Mouse (Mus musculus) cerebellum, postnatal 4 days (tissue): ENCODE data around the gene Fmnl1.
A peak's percentile ranks its signal among the peaks of the same experiment; 100 is the strongest.

Experiments used
- DNase-seq, 2 experiments: peaks; one replicate each; pipeline ENCODE4 v3.0.0; 2022; ENCODE audit warnings: low spot score in 2 of 2, mixed read lengths in 1 of 2

The Fmnl1 gene

DNA sequence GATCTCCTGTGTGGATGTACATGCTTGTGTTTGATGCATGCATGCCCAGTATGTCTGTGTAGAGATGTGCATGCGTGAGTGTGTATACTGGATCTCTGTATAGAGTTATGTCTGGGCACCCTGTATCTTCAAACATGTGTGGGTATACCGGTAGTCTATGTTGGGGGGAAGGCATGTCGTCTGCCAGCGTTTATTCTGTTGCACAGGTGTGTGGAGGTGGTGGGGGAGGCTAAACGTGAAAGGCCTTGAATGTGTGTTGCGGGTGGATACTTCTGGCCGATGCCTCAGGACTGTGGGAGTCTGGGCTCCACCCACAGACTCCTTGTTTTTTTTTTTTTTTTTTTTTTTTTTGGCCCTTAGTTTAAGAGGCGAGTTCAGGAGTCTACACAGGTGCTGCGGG lies 10.4 kb downstream of the Fmnl1 start:
- DNase-seq, result no peak

DNA sequence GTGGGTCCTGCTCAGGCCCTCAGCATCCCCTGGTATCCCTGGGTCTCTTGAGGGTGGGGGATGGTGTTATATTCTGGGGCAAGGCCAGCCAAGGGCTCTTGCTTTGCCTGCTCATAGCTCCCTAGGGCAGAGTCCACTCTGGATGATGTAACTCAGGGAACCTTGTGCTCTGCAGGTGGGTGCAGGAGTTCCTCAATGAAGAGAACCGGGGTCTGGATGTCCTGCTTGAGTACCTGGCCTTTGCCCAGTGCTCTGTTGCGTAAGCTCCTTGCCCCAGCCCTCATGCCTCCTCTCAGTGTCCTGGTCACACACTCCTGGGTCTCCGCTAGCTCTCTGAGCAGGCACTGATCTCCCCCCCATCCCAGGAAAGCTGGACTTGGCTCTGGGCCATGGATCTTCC lies 11.0 kb downstream of the Fmnl1 start:
- no peak for DNase-seq

DNA sequence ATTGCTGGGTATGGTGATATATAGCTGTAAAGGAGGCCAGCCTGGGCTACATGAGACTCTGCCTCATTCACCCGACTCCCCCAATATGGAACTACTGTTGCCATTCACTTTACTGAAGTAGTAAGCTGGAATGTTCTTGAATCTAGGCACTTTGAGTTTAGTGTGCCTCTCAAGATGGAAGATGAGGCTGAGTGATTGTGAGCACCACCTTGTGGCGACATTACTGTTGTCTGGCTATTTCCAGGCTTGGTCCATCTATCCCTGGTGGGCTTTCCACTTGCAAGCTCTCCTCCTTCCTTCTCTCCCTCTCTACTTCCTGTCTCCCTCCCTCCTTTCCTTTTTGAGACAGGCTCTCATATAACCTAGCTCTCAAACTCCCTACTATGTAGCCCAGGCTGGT lies 14.0 kb downstream of the Fmnl1 start:
- peak in 1 of 2 experiments; percentile 61 for DNase-seq

DNA sequence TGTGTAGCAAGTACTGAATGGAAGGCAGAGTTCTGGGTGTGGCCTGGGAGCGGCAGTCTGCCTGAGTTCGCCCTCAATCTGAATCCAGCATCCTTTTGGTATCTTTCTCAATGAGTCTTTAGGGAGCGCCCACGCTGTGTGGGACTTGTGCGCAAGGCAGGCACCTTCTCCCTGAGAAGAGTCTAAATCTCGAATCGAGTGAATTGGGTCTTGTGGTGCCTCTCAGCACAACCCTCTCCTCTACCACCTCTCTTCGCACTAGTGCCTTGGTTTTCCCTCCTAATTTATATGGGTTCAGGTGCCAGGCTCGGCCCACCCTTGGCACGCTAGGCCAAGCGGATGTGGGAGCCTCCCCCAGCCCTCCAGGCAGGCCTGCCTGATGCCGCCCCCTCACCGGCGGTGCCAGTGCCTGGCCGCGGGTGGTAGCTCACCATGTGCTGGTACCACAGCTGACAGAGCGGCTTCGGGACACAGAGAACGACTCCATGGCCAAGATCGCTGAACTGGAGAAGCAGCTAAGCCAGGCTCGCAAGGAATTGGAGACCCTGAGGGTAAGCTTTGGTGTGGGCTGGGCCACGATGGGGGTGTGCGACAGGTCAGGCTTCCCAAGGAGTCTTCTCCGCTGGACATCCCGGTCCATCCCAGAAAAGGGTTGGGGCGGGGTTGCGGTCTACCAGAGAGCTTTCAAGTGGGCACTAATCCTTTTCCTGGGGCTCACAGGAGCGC lies 21.5 kb downstream of the Fmnl1 start:
- DNase-seq, result no peak

DNA sequence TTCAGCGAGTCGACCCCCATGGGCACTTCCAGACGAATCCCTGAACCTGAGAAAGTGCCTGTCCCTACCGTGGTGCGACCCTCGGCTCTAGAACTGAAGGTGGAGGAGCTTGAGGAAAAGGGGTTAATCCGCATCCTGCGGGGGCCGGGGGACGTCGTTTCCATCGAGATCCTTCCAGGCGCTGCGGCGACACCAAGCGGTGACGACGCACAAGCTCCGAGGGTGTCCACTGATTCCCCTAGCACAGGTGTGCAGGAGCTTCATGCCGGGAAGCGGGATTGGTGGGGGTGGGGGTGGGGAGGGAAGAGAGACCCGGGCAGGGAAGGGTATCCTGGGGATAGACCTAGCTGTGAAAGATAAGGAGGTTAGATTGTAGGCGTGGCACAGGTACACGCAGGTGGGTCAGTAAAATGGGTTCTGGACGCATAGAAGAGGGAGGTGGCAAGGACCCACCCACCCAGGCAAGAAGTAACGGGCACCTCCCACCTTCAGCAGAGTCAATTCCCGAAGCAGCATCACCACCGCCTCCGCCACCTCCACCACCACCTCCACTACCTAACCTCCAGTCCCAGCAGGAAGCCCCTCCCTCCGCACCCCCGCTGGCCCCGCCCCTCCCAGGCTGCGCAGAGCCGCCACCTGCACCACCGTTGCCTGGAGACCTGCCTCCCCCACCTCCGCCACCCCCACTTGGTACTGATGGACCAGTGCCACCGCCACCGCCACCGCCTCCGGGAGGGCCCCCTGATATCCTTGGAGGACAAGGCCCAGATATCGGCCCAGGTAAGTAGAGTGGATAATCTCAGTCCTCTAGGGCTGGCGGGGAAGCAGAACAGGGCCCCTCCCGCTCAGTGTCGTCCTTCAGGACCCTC lies 22.3 kb downstream of the Fmnl1 start:
- peak in 1 of 2 experiments; percentile 51 for DNase-seq

DNA sequence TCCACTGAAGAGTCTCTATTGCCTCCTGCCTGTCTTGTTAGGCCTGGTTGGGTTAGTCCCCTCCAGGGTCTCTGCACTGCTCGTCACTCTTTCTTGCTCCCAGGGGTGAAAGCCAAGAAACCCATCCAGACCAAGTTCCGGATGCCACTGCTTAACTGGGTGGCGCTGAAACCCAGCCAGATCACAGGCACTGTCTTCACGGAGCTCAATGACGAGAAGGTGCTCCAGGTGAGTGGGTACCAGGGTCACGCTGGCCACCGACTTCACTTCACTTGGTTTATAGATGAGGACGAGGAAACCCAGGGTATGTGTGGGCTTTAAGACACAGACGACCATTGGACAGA lies 22.9 kb downstream of the Fmnl1 start:
- no peak for DNase-seq

DNA sequence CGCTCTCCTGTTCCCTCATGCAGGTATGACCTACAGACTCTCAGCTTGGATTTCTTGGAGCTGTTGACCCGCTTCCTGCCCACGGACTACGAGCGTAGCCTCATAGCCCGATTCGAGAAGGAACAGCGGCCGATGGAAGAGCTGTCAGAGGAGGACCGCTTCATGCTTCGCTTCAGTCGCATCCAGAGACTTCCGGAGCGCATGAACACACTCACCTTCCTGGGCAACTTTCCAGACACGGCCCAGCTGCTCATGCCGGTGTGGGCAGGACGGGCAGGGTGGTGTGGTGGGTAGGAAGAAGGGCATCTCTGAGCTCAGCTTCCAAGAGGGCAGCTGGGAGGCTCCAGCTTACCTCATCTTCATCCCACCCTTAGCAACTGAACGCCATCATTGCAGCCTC lies 24.3 kb downstream of the Fmnl1 start:
- no peak for DNase-seq

DNA sequence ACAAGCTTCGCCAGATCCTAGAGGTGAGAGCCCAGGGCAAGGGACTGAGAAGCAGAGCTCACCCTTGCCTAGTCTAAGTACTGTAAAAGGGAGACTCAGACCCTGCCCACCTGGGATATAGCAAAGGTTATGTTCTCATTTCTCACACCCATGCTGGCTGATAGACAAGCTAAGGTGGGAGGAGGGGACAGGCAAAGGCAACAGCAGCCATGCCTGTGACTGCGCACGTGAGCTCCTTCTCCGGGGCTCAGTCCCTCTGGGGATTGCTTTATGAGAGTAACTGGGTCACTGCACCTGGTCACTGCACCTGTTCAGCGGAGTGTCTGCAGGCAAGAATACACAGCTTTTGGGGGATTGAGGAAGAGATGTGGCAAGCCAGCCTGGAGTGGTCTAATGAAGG lies 24.7 kb downstream of the Fmnl1 start:
- no peak for DNase-seq

DNA sequence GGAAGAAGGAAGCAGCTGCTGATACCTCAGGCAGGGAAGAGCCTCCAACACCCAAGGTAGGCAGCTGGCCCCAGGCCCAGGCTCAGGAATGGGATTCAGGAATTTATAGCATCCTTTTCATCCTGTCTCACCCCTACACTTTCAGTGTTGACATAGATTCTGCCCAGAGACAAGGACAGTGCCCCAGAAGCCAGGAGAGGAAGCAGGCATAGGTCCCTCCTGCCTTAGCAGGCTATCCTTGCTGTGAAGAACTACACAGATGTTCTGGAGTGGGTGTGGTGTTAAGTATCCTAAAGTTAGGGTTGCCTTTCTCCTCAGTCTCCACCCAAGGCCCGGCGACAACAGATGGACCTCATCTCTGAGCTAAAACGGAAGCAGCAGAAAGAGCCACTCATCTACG lies 26.4 kb downstream of the Fmnl1 start:
- no peak for DNase-seq

DNA sequence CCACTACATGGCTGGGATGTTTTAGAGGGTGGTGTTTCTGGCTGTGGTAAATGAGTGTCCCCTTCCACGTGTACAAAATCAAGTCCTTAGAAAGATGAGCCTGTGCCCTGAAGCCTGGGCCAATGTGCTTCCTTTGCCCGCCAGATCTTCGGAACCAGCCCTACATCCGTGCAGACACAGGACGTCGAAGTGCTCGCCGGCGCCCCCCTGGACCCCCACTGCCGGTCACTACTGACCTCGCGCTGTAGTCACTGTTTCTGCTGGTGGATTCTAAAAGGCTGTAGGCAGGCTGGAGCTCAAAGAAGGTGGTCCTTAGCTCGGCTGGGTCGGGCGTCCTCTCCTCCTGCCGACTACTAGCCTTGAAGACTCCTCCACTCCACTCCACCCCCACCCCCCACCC lies 27.4 kb downstream of the Fmnl1 start:
- no peak for DNase-seq

DNA sequence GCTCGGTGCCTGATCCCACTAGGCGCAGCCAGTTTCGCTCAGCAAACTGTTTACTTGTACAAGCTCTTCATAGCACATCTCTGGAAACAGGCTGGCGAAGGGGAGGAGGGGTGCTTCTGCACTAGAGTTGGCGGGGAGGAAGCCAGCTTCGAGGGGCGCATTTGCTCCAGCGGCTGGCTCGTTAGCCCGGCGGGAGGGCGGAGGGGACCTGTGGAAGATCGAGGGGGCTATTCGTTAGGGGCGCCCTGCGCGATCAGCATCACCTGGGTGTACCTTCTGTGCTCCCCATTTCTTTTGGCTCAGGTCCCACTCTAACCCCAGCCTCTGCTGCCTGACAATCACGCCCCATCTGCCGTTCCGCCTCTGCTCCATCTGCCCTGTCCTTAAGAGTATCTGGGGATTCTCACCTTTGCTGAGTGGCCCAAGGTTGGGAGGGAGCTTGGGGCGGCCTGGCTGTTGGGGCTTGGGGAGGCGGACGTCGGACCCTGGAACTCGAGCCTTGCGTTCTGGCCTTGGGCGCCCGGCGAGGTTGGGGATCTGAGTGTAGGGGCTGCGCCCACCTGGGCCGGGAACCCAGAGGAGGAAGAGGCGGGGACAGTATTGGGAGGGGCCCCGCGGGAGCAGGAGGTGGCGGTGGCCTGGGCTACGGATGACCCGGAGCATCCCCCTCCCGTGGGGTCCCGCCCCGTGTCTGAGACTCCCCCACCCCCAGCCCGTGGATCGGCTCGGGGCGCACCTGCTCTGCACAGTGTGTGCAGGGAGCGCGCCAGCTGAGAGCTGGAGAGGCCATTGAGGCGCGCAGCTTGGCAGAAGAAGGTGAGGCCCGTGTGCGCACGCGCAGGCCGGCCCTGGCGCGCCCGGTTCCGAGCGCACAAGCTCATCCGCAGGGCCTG lies 28.2 kb downstream of the Fmnl1 start:
- DNase-seq, result peak in 1 of 2 experiments; percentile 66

DNA sequence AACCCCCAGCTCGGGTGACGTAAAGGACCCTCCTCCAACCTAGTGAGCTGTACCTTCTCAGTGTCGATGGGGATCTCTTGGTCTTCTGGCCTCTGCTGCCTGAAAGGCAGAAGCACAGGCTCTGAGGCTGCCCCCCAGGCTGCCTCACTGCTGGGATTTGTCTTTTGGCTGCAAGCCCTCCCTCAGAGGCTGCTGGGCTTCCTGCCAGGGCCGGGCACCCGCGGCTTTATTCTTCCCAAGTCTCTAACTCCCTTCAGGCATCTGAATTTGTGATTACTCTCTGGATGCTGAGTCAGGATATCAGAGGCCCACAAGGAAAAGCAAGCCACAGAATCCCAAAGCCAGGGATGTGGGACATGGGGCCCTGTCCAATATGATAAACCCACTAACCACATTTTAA lies 30.8 kb downstream of the Fmnl1 start:
- DNase-seq, result peak; percentile 59 to 81

DNA sequence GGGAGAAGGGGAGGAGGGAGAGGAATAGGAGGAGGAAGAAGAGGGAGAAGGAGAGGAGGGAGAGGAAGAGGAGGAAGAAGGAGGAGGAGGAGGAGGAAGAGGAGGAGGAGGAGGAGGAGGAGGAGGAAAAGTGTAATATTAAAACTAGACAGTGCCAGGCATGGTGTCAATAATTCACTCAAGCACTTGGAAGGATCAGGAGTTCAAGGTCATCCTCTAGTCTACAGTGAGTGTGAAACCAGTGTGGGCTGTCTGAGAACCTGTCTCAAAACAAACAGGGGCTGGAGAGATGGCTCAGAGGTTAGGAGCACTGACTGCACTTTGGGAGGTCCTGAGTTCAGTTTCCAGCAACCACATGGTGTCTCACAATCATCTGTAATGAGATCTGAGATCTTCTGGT lies 31.5 kb downstream of the Fmnl1 start:
- no peak for DNase-seq

DNA sequence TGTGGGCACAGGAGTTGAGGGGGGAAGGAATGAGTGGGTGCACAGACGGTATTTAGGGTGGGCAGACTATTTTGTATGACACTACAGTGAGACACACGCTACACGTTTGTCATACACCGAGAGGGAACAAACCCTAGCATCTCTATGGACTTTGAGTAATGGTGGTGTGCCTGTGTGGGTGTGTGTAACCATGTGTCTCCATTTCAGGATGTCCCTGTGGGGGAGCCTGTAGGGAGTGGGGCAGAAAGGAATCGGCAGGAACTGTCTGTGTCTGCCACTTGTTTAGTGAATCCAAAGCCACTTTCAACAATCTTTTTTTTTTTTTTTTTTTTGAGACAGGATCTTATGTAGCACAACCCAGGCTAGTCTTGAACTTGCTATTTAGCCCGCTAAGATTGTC lies 35.3 kb downstream of the Fmnl1 start:
- DNase-seq, result no peak

DNA sequence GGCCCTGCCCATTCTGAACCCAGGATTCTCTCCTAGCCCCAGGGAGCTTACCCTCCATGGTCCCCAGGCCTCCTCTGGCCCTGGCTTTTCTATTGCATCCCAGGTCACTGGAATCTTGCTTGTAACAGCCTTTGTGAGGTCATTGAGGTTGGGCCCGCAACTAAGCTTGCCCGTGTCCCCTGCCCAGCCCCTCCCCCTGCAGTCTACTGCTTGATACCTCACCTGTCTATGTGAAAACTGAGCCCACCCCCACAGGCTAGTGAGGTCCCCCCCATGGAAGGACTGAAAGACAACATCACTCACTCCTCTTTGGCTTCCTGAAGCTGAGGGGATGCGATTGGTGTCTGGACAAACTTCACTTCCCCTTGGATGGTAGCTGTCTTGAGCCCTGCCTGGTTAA lies 37.6 kb downstream of the Fmnl1 start, which contains the start of gene 1700023F06Rik:
Gene 1700023F06Rik (minus strand): TSS at position 101 of the 400 bp plus-strand sequence.
- DNase-seq, result no peak

DNA sequence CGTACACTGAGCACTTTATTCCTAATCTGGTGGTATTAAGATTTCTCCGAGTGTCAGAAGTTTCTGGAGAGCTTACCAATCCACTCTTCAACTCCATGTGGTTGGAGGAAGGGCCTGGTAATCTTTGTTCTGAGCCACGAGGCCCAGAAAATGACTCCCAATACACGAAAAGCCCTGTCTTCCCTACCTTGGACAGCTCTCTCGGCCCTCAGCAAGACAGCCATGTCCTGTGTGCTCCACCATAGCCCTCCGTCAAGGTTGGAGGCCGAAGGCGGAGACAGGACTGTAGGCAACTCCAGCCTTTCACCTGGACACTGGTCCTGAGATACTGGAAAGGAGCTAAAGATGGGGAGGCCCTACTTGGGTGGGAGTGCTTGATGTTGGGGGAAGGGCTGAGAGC lies 39.4 kb downstream of the Fmnl1 start:
- no peak for DNase-seq

DNA sequence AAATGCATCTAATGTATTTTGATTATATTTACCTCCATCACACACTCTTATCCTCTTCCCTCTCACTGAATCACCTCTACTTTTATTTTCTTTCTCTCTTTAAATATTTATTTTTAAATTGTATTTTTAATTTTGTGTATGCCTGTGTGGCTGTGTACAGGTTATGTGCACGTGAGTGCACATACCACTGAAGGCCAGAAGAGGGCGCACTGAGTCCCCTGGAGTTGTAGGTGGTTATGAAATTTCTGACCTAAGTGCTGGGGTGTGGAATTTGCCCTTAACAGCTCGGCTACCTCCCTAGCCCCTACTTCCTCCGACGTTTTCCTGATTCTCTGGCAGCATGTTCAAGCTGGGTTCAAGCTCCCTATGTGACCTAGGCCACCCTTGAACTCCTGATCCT lies 42.8 kb downstream of the Fmnl1 start:
- no peak for DNase-seq

DNA sequence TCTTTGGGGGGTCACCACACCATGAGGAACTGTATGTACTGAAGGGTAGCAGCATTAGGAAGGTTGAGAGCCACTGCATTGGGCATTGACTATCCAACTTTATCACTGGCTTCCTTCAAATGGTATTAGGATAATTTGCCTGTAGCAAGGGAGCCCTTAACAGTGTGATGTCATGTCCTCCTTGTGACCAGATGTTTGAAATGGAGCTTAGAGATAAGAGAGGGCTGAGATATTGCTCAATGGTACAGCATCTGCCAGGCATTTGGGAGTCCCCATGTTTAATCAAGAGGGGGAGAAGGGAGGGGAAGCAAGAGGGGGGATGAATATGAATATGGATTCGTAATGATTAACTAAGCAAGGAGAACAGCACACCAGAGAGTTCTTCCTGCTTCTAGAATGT lies 44.4 kb downstream of the Fmnl1 start:
- no peak for DNase-seq

DNA sequence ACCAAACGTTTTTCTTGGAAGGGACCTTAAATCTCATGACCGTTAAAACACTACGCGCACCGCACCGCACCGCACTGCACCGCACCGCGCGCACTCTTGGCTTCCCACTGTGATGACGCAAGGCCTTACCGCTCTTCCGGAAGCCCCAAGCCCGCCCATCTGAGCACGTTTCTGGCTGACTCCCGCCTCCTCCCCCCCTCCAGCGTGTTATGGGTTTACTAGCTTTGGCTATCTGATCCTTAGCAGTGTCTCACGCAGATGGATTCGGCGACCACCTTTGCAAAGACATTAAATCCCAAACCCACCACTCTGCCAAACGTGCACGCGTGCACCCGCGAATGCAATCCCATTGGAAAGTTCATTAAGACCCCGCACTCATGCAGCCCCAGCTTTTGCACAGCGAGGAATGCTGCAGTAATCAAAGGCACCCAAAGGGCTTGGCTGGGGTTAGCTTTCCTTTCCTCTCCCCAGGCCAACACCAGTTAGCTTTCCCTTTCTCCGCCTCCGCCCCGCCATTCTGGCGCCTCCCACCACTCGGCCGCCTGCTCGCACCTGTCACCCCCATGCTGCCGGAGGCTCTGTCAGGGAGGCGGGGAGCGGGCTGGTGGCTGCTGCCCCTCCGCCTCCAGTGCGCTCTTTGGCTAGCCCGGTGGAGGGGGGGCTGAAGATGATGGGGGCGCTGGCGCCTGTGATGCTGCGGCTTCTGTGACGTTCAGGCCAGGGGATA lies 47.0 kb downstream of the Fmnl1 start, which contains the start of gene Spata32:
Gene Spata32 (minus strand): TSS at position 643 of the 727 bp plus-strand sequence.
- peak in 1 of 2 experiments; percentile 58 for DNase-seq

DNA sequence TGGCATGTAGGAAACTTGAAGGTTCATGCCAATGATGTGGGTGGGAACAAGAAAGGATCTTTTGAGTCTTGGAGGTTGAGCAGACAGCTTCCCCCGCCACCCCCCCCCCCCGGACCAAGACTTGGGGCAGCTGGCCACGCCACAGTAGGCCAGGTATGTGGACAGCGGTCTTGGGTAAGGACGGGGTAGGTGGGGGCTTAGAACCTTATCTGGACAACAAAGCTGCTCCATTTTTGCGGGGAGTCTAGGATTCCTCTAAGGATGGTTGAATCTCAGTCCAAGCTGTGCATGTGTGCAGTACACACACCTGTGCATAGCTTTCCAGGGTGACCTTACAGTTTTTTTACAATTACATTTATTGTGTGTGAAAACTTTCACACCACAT lies 47.6 kb downstream of the Fmnl1 start:
- DNase-seq, result no peak

DNA sequence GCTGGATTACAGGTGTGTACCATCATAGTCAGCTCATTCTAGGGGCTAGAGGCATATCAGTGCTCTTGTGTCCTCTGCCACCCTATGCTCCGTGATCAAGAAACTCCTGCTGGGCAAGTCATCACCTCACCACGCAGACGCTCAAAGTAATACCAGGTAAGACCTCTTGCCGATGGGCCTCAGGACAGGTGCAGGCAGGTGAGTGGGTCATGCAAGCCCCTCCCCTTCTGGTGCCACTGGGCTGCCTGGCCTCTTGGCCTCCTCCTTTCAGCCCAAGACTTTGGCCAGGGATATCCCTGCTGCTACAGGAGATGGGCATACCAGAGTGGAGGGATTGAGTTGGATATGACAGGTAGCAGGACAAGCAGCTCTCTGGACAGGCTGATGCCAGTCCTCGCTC lies 48.4 kb downstream of the Fmnl1 start:
- DNase-seq, result no peak
